Mouse (Mus musculus): Measurements from ENCODE around the gene Dennd5a. TPM values are rescaled to one million over a fixed set of nuclear protein-coding genes. Genes with fewer than 3 reads are reported as not detected.

The Dennd5a gene
- polyA plus RNA-seq, 1 experiment from 2014 or later: 42.5 TPM

DNA sequence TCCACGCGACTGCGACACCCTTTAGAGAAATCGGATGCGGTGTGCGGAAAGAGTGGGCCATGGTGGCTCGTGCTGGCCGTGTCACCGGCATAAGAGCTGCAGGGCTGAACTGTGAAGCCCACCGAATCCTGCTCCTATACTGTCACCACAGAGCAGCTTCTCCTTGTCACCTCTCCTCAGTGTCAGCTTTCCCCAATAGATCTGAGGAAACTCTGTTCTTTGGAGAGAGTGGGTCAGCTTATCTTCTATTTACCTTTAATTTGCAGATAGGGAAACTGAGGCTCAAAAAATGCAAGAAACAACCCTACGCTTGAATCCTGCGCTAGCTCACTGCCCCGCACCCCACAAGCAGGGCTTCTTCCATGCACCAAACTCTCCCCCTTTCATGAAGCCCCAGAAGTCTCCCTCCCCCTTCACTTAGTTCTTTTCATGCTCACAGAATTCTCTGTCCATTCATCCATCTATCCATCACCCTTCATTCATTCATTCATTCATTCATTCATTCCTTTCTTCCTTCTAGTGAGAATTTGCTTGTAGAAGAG lies 414 bp upstream of the Dennd5a start:
- Histone ChIP-seq H3K4me3 (peak overlapping the region; percentile 83), H3K9ac (peak overlapping the region; percentile 96), H3K36me3 (no peaks in the 10 kb centered on the region), H3K27me3 (no peaks in the 10 kb centered on the region), H3K4me2 (peak overlapping the region; percentile 81), H3K9me3 (0 out of 2 replicates have a peak, but pooled peaks cover 5% of the 10 kb centered on the region), H3K4me1 (replicated peaks) (peaks cover 46% of the 10 kb centered on the region), H3K27ac (peak overlapping the region; percentile 95)
- 11% methylated on average over 13 of the region's 13 CpGs for WGBS
- ATAC-seq (ENCODE audit: low FRiP score): peak; percentile 87

DNA sequence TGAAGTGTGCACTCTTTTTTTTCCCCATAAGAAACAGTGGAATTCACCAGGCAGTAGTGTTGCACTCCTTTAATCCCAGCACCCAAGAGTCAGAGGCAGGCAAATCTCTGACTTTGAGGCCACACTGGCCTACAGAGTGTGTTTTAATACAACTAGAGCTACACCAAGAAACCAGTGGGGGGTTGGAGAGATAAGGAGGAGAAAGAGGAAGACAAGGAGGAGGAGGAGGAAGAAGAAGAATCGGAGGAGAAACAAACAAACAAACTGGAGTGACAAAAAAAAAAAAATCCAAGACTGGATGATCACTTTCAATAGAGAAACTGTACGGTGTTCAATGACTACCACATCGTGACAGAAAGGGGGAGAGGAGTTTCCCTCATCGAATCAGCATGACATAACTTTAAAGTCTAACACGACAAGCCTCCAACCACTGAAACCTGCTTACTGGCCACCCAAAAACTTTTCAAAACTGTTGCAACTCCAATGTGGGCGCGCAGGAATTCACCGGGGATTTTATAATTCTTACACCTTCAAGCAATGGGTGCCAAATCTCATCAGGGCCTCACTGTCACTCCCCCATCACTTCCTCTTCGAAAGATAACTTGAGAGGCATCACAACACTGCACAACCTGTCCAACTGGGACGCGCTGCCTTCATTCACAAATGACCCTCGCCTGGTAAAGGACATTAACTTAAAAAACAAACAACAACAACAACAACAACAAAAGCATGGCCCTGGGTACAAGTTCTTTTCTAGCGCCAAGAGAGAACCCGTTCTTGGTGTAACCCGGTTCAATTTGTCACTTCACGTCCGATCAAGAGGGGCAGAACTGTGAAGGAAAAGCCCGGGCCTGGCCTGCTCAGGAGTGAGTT lies 1.2 kb downstream of the Dennd5a start:
- Histone ChIP-seq H3K9ac (peak overlapping the region; percentile 96), H3K36me3 (no peaks in the 10 kb centered on the region), H3K4me1 (replicated peaks) (peaks cover 58% of the 10 kb centered on the region), H3K27ac (peak overlapping the region; percentile 95), H3K27me3 (no peaks in the 10 kb centered on the region), H3K4me3 (peak overlapping the region; percentile 83), H3K4me2 (peak overlapping the region; percentile 81), H3K9me3 (0 out of 2 replicates have a peak, but pooled peaks cover 5% of the 10 kb centered on the region)
- ATAC-seq (ENCODE audit: low FRiP score): no peak
- WGBS: 5% methylated on average over 18 of the region's 18 CpGs

DNA sequence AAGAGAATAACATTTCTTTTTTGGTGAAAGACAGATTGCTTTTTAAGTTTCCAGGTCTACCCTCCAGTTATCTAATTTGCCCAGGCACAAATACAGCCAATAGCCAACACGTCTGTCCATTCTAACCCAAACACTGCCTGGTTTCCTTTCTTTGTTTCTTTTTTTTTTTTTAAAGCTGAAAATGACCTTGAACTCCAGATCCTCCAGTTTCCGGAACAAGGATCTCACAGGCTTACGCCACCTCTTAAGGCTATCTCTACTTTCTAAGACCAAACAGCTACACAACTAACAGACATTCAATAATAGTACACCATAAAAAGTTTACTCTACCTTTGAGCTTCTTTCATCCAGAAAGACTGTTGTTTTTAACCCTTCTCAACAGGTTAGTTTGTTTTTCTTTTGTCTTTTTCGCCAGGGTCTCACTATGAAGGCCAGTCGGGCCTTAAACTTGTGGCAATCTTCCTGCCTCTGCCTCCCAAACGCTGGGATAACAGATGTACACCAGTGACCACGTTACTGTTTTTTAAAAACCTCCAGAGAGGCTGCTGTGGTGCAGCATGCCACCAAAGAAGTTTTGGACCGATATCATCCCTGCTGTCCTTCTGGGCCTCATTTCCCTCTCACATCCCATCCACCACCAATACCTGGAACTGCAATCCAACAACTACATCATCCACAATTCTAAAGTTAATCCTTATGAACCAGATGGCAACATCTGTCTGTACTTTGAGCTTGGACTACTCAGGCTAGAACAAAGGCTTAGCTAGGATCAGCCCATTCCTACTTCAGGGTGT lies 2.1 kb downstream of the Dennd5a start:
- H3K9me3 ChIP-seq: no peaks in the 10 kb centered on the region
- peaks cover 58% of the 10 kb centered on the region for H3K4me1 ChIP-seq (replicated peaks)
- peak overlapping the region; percentile 96 for H3K9ac ChIP-seq
- H3K36me3 ChIP-seq: no peaks in the 10 kb centered on the region
- peak overlapping the region; percentile 83 for H3K4me3 ChIP-seq
- 55% methylated on average over 8 of the region's 8 CpGs for WGBS
- H3K27ac ChIP-seq: peak overlapping the region; percentile 45; the same call in 1 of the 2 replicates
- H3K4me2 ChIP-seq: peak overlapping the region; percentile 81
- H3K27me3 ChIP-seq: no peaks in the 10 kb centered on the region
- no peak for ATAC-seq (ENCODE audit: low FRiP score)

DNA sequence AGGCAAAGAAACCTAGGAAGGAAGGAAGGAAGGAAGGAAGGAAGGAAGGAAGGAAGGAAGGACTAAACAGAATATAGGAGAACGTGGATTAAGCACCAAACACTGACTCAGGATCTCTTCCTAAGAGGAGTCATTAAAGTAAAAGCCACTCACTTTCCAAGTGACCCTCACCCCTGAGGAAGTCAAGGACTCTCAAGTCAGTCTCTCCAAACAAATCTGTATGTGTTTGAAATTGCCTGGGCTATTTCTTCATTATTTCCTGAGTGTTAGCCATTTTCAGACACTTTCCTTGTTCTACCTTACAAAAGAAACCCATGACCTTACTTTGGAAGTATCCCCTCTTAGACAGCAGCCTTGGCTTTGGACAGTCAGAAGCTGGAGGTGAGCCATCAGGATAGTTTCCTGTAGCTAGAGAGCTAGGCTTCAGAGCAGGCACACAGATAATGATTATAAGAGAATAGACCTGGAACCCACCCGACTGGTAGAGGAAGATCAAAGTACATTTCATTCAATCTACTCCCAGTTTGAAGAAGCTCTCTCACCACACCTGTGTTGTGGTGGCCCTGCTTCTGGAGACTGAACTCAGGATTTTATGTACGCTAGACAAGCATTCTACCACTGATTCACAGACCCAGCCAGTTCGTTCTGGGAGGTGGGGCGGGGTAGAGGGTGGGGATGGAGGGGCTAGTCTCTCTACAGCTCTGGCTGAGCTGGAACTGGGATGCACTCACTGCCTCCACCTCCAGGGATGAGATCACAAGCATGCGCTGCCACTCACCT lies 5.5 kb downstream of the Dennd5a start:
- 0 out of 2 replicates have a peak overlapping the region, but pooled peaks have one; percentile 35 for H3K9ac ChIP-seq
- no peaks in the 10 kb centered on the region for H3K27me3 ChIP-seq
- peaks cover 50% of the 10 kb centered on the region for H3K4me1 ChIP-seq (replicated peaks)
- ATAC-seq (ENCODE audit: low FRiP score): no peak
- no peak overlapping the region for H3K4me2 ChIP-seq
- no peaks in the 10 kb centered on the region for H3K36me3 ChIP-seq
- H3K9me3 ChIP-seq: no peaks in the 10 kb centered on the region
- 78% methylated on average over 6 of the region's 6 CpGs for WGBS
- H3K4me3 ChIP-seq: no peak overlapping the region
- no peak overlapping the region for H3K27ac ChIP-seq

DNA sequence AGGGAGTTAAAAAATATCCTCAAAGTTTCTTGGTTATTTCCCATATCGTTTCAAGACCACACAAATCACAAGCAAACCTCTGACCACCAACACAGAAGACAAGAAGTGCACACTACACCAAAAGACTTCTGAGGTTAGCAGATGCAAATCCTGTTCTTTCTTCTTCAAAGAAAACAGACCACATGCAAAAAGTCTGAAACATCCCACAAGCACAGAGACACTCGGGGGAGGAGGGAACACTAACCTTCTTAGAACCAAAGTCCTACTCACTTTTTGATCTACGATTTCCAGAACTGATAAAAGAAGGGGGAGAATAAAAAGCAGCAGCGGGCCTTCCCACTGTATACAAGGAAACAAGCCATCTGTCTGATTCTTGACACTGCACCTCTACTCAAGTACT lies 9.0 kb downstream of the Dennd5a start:
- H3K4me2 ChIP-seq: no peak overlapping the region
- ATAC-seq (ENCODE audit: low FRiP score): no peak
- WGBS: 83% methylated on average over 4 of the region's 4 CpGs
- no peak overlapping the region for H3K9ac ChIP-seq
- no peaks in the 10 kb centered on the region for H3K27me3 ChIP-seq
- H3K9me3 ChIP-seq: no peaks in the 10 kb centered on the region
- H3K4me1 ChIP-seq (replicated peaks): peaks cover 21% of the 10 kb centered on the region
- no peaks in the 10 kb centered on the region for H3K36me3 ChIP-seq
- H3K4me3 ChIP-seq: no peak overlapping the region
- H3K27ac ChIP-seq: no peak overlapping the region

DNA sequence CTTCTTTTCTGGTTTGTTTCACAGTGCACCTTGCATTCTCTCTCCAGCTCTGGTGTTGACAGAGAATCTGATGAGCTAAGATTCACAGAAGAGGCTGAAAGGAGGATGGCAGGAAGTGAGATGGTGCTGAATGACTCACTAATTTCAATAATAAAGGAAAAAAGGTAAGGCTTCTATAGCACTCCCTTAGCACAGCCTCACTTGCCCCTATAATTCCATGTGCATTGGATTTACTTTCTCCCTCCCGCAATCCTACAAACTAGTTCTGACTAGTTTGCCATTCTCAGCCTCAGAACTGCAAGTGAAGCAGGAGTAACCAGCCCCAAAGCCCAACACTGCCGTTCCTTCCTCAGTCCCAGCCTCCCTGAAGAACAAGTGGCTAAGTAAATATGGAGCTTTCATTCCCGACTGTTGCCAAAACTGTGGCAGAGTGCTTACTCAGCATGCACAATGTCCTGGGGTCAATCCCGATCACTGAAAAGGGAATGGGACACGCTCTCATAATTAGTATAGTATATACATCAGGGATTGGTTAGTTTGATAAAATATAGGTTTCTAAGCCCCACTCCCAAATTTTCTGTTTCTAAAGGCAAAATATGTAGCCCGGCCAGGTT lies 15.7 kb downstream of the Dennd5a start:
- WGBS: 64% methylated on average over 6 of the region's 6 CpGs
- H3K4me2 ChIP-seq: no peak overlapping the region
- H3K9me3 ChIP-seq: no peaks in the 10 kb centered on the region
- no peak for ATAC-seq (ENCODE audit: low FRiP score)
- no peaks in the 10 kb centered on the region for H3K27me3 ChIP-seq
- H3K4me1 ChIP-seq (replicated peaks): peaks cover 14% of the 10 kb centered on the region
- H3K27ac ChIP-seq: no peak overlapping the region; the same call in 1 of the 2 replicates
- H3K9ac ChIP-seq: no peak overlapping the region
- no peak overlapping the region for H3K4me3 ChIP-seq
- H3K36me3 ChIP-seq: peaks cover 3% of the 10 kb centered on the region; the same call in 1 of the 2 replicates

DNA sequence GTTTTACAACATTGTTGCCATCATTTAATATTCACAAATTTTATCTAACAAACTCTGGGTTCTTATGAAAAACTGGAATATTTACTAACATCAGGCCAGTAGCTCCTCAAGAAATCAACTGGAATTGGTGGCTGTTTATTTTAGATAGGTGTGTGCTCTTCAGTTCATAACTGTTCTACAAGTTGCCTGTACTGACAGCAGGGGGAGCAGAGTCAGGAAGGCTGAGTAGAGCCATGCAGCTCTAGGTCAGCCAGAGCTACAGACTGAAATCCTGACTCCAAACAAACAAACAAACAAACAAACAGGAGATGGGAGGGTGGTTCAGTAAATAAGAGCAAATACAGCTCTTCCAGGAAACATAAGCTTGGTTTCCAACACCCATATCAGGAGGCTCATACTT lies 30.6 kb downstream of the Dennd5a start:
- Histone ChIP-seq H3K27me3 (no peaks in the 10 kb centered on the region), H3K4me2 (no peak overlapping the region), H3K4me1 (replicated peaks) (peaks cover 6% of the 10 kb centered on the region), H3K9ac (no peak overlapping the region), H3K9me3 (no peaks in the 10 kb centered on the region), H3K36me3 (peaks cover 46% of the 10 kb centered on the region), H3K27ac (no peak overlapping the region), H3K4me3 (no peak overlapping the region)
- no peak for ATAC-seq (ENCODE audit: low FRiP score)

DNA sequence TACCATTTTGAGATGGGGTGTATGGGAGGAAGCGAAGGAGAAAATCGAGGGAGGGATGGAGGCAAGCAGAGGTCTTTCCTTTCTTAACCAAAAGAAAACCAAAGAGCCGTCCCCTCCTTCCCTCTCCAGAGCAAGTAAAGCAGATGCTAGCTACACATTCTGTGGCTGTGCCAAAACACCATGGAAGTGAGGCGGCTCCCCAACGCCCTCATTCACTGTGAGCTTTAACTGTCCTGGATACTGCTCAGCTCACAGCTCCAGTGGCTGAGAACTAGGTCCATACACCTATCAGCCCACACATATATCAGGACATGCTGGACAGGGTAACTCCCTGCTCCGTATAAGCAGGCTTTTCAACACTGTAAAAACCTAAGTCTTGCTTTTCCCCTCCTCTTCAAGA lies 31.9 kb downstream of the Dennd5a start:
- no peak overlapping the region for H3K9ac ChIP-seq
- H3K4me2 ChIP-seq: no peak overlapping the region
- H3K27ac ChIP-seq: no peak overlapping the region
- peaks cover 45% of the 10 kb centered on the region for H3K36me3 ChIP-seq
- no peaks in the 10 kb centered on the region for H3K9me3 ChIP-seq
- no peaks in the 10 kb centered on the region for H3K27me3 ChIP-seq
- no peak overlapping the region for H3K4me3 ChIP-seq
- WGBS: 89% methylated on average over 6 of the region's 6 CpGs
- no peak for ATAC-seq (ENCODE audit: low FRiP score)
- H3K4me1 ChIP-seq (replicated peaks): peaks cover 8% of the 10 kb centered on the region

DNA sequence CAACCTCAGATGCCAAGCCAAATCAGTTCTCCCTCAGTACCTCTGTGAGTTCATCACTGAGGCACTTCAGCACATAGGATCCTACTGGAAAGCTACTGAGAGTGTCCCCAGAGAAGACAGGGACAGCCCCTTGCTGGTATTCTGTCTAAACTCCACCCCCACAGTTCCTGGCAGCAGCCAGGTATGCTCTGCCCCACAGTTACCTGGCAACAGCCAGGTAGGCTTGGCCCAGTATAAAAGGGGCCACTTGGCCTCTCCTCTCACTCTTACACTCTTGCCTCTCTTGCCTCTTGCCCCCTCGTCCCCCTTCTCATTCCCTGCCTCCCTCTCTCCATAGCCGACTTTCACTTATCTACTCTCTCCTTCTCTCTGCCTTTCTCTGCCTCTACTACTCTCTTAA lies 35.3 kb downstream of the Dennd5a start:
- no peak overlapping the region for H3K9ac ChIP-seq
- no peaks in the 10 kb centered on the region for H3K27me3 ChIP-seq
- H3K4me1 ChIP-seq (replicated peaks): peaks cover 8% of the 10 kb centered on the region
- H3K36me3 ChIP-seq: peaks cover 46% of the 10 kb centered on the region
- H3K4me2 ChIP-seq: no peak overlapping the region
- WGBS: 72% methylated on average over 2 of the region's 2 CpGs
- no peak overlapping the region for H3K4me3 ChIP-seq
- peak overlapping the region; percentile 30; the same call in 1 of the 2 replicates for H3K27ac ChIP-seq
- no peaks in the 10 kb centered on the region for H3K9me3 ChIP-seq
- ATAC-seq (ENCODE audit: low FRiP score): no peak

DNA sequence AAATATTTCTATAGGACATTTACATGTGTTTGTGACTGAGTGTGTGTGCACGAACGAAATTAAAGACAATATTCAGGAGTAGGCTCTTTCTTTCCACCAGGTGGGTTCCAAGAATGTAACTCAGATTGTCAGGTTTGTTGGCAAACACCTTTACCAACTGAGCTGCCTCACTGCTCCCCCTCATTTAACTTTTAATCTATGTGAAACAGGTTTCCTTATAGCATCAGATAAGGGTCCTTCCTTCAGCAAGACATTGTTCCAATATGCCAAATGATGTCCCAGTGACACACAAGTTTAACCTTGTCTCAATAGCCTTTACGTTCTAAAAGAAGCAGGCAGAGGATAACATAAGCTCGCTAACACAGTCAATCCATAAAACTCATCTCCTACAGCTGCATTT lies 37.4 kb downstream of the Dennd5a start:
- no peaks in the 10 kb centered on the region for H3K9me3 ChIP-seq
- 93% methylated on average over 4 of the region's 4 CpGs for WGBS
- no peak overlapping the region for H3K4me3 ChIP-seq
- no peak for ATAC-seq (ENCODE audit: low FRiP score)
- H3K36me3 ChIP-seq: peaks cover 61% of the 10 kb centered on the region
- H3K9ac ChIP-seq: no peak overlapping the region
- no peaks in the 10 kb centered on the region for H3K27me3 ChIP-seq
- peaks cover 8% of the 10 kb centered on the region for H3K4me1 ChIP-seq (replicated peaks)
- no peak overlapping the region for H3K4me2 ChIP-seq
- no peak overlapping the region for H3K27ac ChIP-seq

DNA sequence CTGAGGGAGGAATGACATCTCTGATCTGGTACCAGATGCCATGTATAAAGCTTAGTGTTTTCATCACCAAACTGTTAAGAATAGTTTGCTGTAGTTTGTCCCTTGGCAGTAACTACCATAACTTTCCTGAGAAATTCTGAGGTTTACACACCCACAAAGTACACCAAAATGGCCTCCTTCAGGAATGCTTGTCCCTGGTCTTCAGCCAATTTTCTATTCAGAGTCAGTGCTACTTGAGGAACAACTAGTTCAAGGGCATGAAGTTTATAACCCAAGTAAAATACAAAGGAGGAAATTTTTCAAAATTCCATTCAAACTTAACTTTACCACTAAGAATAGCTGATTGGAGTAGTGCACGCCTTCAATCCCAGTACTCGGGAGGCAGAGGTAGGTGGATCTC lies 54.1 kb downstream of the Dennd5a start:
- no peaks in the 10 kb centered on the region for H3K27me3 ChIP-seq
- H3K4me1 ChIP-seq (replicated peaks): no peaks in the 10 kb centered on the region
- no peaks in the 10 kb centered on the region for H3K9me3 ChIP-seq
- no peak overlapping the region for H3K4me3 ChIP-seq
- no peak overlapping the region for H3K27ac ChIP-seq
- H3K4me2 ChIP-seq: no peak overlapping the region
- H3K36me3 ChIP-seq: peaks cover 88% of the 10 kb centered on the region
- no peak overlapping the region for H3K9ac ChIP-seq
- ATAC-seq (ENCODE audit: low FRiP score): no peak
- WGBS: 90% methylated on average over 2 of the region's 2 CpGs

Measured in hindbrain, embryonic 13.5 days (tissue).